Mouse (Mus musculus) heart, adult 9 months (tissue): Measurements from ENCODE around the gene Gm20865.
"Not testable (repeated sequence)": the region's sequence is repeated elsewhere in the genome, so short reads cannot be mapped to it uniquely, and the experiment has no call there.

ENCODE experiments used
- DNase-seq, 2 experiments: peaks; one replicate each; pipeline ENCODE4 v3.0.0; 2022; ENCODE audit warnings: low spot score in 2 of 2

Gene Gm20865

DNA sequence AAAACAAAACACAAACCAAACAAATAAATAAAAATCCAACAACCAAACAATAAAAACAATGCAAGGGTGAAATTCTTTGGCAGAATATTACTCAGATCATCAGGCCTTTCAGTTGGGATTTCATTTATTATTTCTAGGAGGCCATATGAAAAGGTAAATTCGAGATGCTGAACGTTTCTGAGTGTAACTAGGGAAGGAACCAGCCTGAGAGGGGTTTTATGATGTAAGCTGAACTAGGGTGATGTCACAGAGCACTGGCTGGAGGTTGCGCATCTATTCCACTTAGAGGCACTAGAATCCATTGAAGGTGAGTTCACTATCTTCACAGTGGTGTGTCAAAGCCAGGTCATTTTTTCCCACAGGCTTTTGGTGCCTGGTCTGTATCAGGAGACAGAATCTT lies at the start of gene Gm20865:
Gene Gm20865, plus strand, starts transcription at position 301 of the 400 bp plus-strand sequence.
- not testable (repeated sequence) for DNase-seq
